Mouse (Mus musculus) lung, embryonic 16.5 days (tissue): Measurements from ENCODE around the gene Cabp1. TPM values are rescaled to one million over a fixed set of nuclear protein-coding genes. Genes with fewer than 3 reads are reported as not detected.
"Not testable (repeated sequence)": the region's sequence is repeated elsewhere in the genome, so short reads cannot be mapped to it uniquely, and the experiment has no call there.

Experiments
- ATAC-seq: fragments of 200-750 bp; cut with Nextera tagmentation; 2 replicates; pipeline ENCODE4 v1.8.0; 2017; ENCODE audit warnings: low read depth, mild to moderate bottlenecking, moderate library complexity
- H3K27ac ChIP-seq: fragments of 300-500 bp; sonication (generic); 2 replicates; pipeline ENCODE4 v1.5.1; 2014; ENCODE audit warnings: mild to moderate bottlenecking, control low read depth, low read length
- H3K27me3 ChIP-seq: fragments of 300-500 bp; sonication (generic); 2 replicates; pipeline ENCODE4 v1.6.1; 2014; ENCODE audit warnings: low read depth, low read length, mixed read lengths; ENCODE audit not compliant: control insufficient read depth, insufficient read depth
- H3K36me3 ChIP-seq: fragments of 300-500 bp; sonication (generic); 2 replicates; pipeline ENCODE4 v1.6.1; 2014; ENCODE audit warnings: low read length; ENCODE audit not compliant: control insufficient read depth, insufficient read depth
- H3K4me1 ChIP-seq: fragments of 300-500 bp; sonication (generic); replicated peaks from 2 replicates; pipeline ENCODE4 v1.6.1; 2014; ENCODE audit warnings: low read length, mixed read lengths; ENCODE audit not compliant: control insufficient read depth, insufficient read depth
- H3K4me2 ChIP-seq: fragments of 300-500 bp; sonication (generic); 2 replicates; pipeline ENCODE4 v1.6.1; 2014; ENCODE audit warnings: low read depth, low read length, control low read depth
- H3K4me3 ChIP-seq: fragments of 300-500 bp; sonication (generic); 2 replicates; pipeline ENCODE4 v1.5.1; 2014; ENCODE audit warnings: mild to moderate bottlenecking, low read length, control low read depth
- H3K9ac ChIP-seq: fragments of 300-500 bp; sonication (generic); 2 replicates; pipeline ENCODE4 v1.6.1; 2014; ENCODE audit warnings: low read length, control low read depth
- H3K9me3 ChIP-seq: fragments of 300-500 bp; sonication (generic); 2 replicates; pipeline ENCODE4 v1.6.1; 2016; ENCODE audit warnings: low read length; ENCODE audit not compliant: control insufficient read depth
- WGBS: fragments of 180-500 bp; shearing (Covaris S2); extraction: QIAGEN DNeasy Blood & Tissue Kit; methylation state at CpG from one replicate; pipeline ENCODE4 v1.1.7; 2014; 5-methylcytosine and 5-hydroxymethylcytosine counted together
- polyA plus RNA-seq: library from polyadenylated mRNA; unstranded; fragments of >200 nt; fragmentation: Nextera tagmentation; extraction: Ambion mirVana; gene quantifications from 2 replicates; pipeline ENCODE4 v1.2.1, GENCODE M21; 2015

The Cabp1 gene
- polyA plus RNA-seq, 1 experiment from 2014 or later = 1.3 TPM

- 76% methylated on average over 5 of the region's 5 CpGs for WGBS
- H3K4me2 ChIP-seq = no peak overlapping the region
- H3K9me3 ChIP-seq = no peaks in the 10 kb centered on the region
- H3K4me3 ChIP-seq = no peak overlapping the region
- H3K9ac ChIP-seq = no peak overlapping the region
- peaks cover 38% of the 10 kb centered on the region for H3K4me1 ChIP-seq
- H3K36me3 ChIP-seq = peaks cover 39% of the 10 kb centered on the region
- H3K27me3 ChIP-seq = no peaks in the 10 kb centered on the region
- H3K27ac ChIP-seq = no peak overlapping the region
- ATAC-seq = no peak
Observed at GRCm38 (mm10) chr5:115150991-115151390, 43.2 kb downstream of the Cabp1 start.

- Histone ChIP-seq H3K4me2 (no peak overlapping the region), H3K27ac (no peak overlapping the region), H3K4me3 (no peak overlapping the region), H3K9me3 (no peaks in the 10 kb centered on the region), H3K9ac (no peak overlapping the region), H3K4me1 (peaks cover 27% of the 10 kb centered on the region), H3K27me3 (no peaks in the 10 kb centered on the region), H3K36me3 (peaks cover 41% of the 10 kb centered on the region)
- ATAC-seq = no peak
- 91% methylated on average over 14 of the region's 14 CpGs for WGBS
Observed at GRCm38 (mm10) chr5:115149675-115150459, 44.3 kb downstream of the Cabp1 start.

- H3K9me3 ChIP-seq = not testable (repeated sequence)
- no CpG with 5 or more reads among the region's 1 CpGs for WGBS
- H3K36me3 ChIP-seq = peaks cover 41% of the 10 kb centered on the region
Observed at GRCm38 (mm10) chr5:115148872-115149271, 45.3 kb downstream of the Cabp1 start.

GRCm38 (mm10) chr5:115148378-115148777 lies 45.8 kb downstream of the Cabp1 start:
- no peak overlapping the region for H3K9ac ChIP-seq
- peaks cover 41% of the 10 kb centered on the region for H3K36me3 ChIP-seq

More at GRCm38 (mm10) chr5:115148872-115149271, 45.3 kb downstream of the Cabp1 start:
- not testable (repeated sequence) for ATAC-seq, H3K4me3 ChIP-seq, H3K27ac ChIP-seq, H3K4me2 ChIP-seq, H3K9ac ChIP-seq, H3K27me3 ChIP-seq
- peaks cover 18% of the 10 kb centered on the region for H3K4me1 ChIP-seq

GRCm38 (mm10) chr5:115147388-115147787 lies 46.8 kb downstream of the Cabp1 start:
- Histone ChIP-seq H3K36me3 (peaks cover 41% of the 10 kb centered on the region), H3K9ac (no peak overlapping the region), H3K27ac (no peak overlapping the region), H3K4me1 (peaks cover 5% of the 10 kb centered on the region), H3K4me2 (no peak overlapping the region), H3K4me3 (no peak overlapping the region), H3K9me3 (no peaks in the 10 kb centered on the region), H3K27me3 (no peaks in the 10 kb centered on the region)
- ATAC-seq = no peak
- 78% methylated on average over 3 of the region's 3 CpGs for WGBS

More at GRCm38 (mm10) chr5:115148378-115148777, 45.8 kb downstream of the Cabp1 start:
- 93% methylated on average over 8 of the region's 8 CpGs for WGBS
- H3K9me3 ChIP-seq = no peaks in the 10 kb centered on the region
- peaks cover 15% of the 10 kb centered on the region for H3K4me1 ChIP-seq
- ATAC-seq = no peak
- H3K27ac ChIP-seq = no peak overlapping the region
- H3K27me3 ChIP-seq = no peaks in the 10 kb centered on the region
- no peak overlapping the region for H3K4me2 ChIP-seq
- no peak overlapping the region for H3K4me3 ChIP-seq

GRCm38 (mm10) chr5:115146747-115147130 lies 47.4 kb downstream of the Cabp1 start:
- H3K9me3 ChIP-seq = no peaks in the 10 kb centered on the region
- H3K4me3 ChIP-seq = no peak overlapping the region
- H3K27ac ChIP-seq = no peak overlapping the region
- H3K36me3 ChIP-seq = peaks cover 41% of the 10 kb centered on the region
- H3K9ac ChIP-seq = no peak overlapping the region
- no peak overlapping the region for H3K4me2 ChIP-seq
- ATAC-seq = no peak
- no peaks in the 10 kb centered on the region for H3K4me1 ChIP-seq
- H3K27me3 ChIP-seq = no peaks in the 10 kb centered on the region

GRCm38 (mm10) chr5:115145976-115146746 lies 48.0 kb downstream of the Cabp1 start:
- Histone ChIP-seq H3K36me3 (peaks cover 41% of the 10 kb centered on the region), H3K4me2 (no peak overlapping the region), H3K4me1 (no peaks in the 10 kb centered on the region), H3K9me3 (no peaks in the 10 kb centered on the region), H3K4me3 (no peak overlapping the region), H3K27ac (no peak overlapping the region), H3K9ac (no peak overlapping the region), H3K27me3 (no peaks in the 10 kb centered on the region)
- WGBS = 73% methylated on average over 6 of the region's 6 CpGs
- ATAC-seq = no peak

GRCm38 (mm10) chr5:115145253-115145968 lies 48.8 kb downstream of the Cabp1 start:
- Histone ChIP-seq H3K9ac (no peak overlapping the region), H3K9me3 (no peaks in the 10 kb centered on the region), H3K27me3 (no peaks in the 10 kb centered on the region), H3K36me3 (peaks cover 36% of the 10 kb centered on the region), H3K4me1 (no peaks in the 10 kb centered on the region), H3K4me3 (no peak overlapping the region), H3K27ac (no peak overlapping the region), H3K4me2 (no peak overlapping the region)
- ATAC-seq = no peak
- 63% methylated on average over 11 of the region's 11 CpGs for WGBS

- no peak overlapping the region for H3K9ac ChIP-seq
- no peak overlapping the region for H3K27ac ChIP-seq
- no peaks in the 10 kb centered on the region for H3K9me3 ChIP-seq
- no peak overlapping the region for H3K4me2 ChIP-seq
- H3K27me3 ChIP-seq = no peaks in the 10 kb centered on the region
- peaks cover 26% of the 10 kb centered on the region for H3K36me3 ChIP-seq
- no peaks in the 10 kb centered on the region for H3K4me1 ChIP-seq
- ATAC-seq = no peak
- no peak overlapping the region for H3K4me3 ChIP-seq
- 73% methylated on average over 6 of the region's 6 CpGs for WGBS
Observed at GRCm38 (mm10) chr5:115144471-115144870, 49.7 kb downstream of the Cabp1 start.
